Mouse (Mus musculus) embryonic facial prominence, embryonic 11.5 days (tissue): ENCODE measurements around the gene Cdr2. TPM values are rescaled to one million over a fixed set of nuclear protein-coding genes. Genes with fewer than 3 reads are reported as not detected.

Experiments used
- ATAC-seq: fragments of 200-750 bp; cut with Nextera tagmentation; replicated peaks from 2 replicates; pipeline ENCODE4 v1.8.0; 2017; ENCODE audit warnings: low read depth; ENCODE audit not compliant: insufficient number of reproducible peaks, low FRiP score, low TSS enrichment
- DNase-seq: peaks from one replicate; pipeline ENCODE4 v3.0.0-alpha.2; 2015; ENCODE audit warnings: low spot score
- H3K27ac ChIP-seq: fragments of 300-500 bp; sonication (generic); replicated peaks from 2 replicates; pipeline ENCODE4 v1.5.1; 2014; ENCODE audit warnings: mild to moderate bottlenecking, low read depth, low read length, control low read depth
- H3K27me3 ChIP-seq: fragments of 300-500 bp; sonication (generic); 2 replicates; pipeline ENCODE4 v1.6.1; 2014; ENCODE audit warnings: mild to moderate bottlenecking, low read length, moderate library complexity, mixed read lengths; ENCODE audit not compliant: control insufficient read depth, insufficient read depth
- H3K36me3 ChIP-seq: fragments of 300-500 bp; sonication (generic); replicated peaks from 2 replicates; pipeline ENCODE4 v1.6.1; 2014; ENCODE audit warnings: low read depth, mild to moderate bottlenecking, low read length, moderate library complexity, mixed read lengths; ENCODE audit not compliant: control insufficient read depth, insufficient read depth
- H3K4me1 ChIP-seq: fragments of 300-500 bp; sonication (generic); 2 replicates; pipeline ENCODE4 v1.6.1; 2014; ENCODE audit warnings: low read length, mixed read lengths; ENCODE audit not compliant: control insufficient read depth, insufficient read depth
- H3K4me2 ChIP-seq: fragments of 300-500 bp; sonication (generic); 2 replicates; pipeline ENCODE4 v1.6.1; 2014; ENCODE audit warnings: low read depth, mild to moderate bottlenecking, control low read depth, low read length, moderate library complexity
- H3K4me3 ChIP-seq: fragments of 300-500 bp; sonication (generic); 2 replicates; pipeline ENCODE4 v1.5.1; 2014; ENCODE audit warnings: low read depth, low read length, control low read depth
- H3K9ac ChIP-seq: fragments of 300-500 bp; sonication (generic); replicated peaks from 2 replicates; pipeline ENCODE4 v1.6.1; 2014; ENCODE audit warnings: mild to moderate bottlenecking, control low read depth, low read length
- H3K9me3 ChIP-seq: fragments of 300-500 bp; sonication (generic); replicated peaks from 2 replicates; pipeline ENCODE4 v1.6.1; 2016; ENCODE audit warnings: mild to moderate bottlenecking, low read length, inconsistent platforms, mixed read lengths; ENCODE audit not compliant: control insufficient read depth
- whole genome bisulfite sequencing: fragments of 180-500 bp; shearing (Covaris S2); extraction: QIAGEN DNeasy Blood & Tissue Kit; methylation state at CpG from one replicate; pipeline ENCODE4 v1.1.7; 2014; 5-methylcytosine and 5-hydroxymethylcytosine counted together
- polyA plus RNA-seq: library from polyadenylated mRNA; unstranded; fragments of >200 nt; fragmentation: Nextera tagmentation; extraction: Ambion mirVana; gene quantifications from 2 replicates; pipeline ENCODE4 v1.2.1, GENCODE M21; 2014

The Cdr2 gene
- polyA plus RNA-seq, 1 experiment from 2014 or later: 12.7 TPM

DNA sequence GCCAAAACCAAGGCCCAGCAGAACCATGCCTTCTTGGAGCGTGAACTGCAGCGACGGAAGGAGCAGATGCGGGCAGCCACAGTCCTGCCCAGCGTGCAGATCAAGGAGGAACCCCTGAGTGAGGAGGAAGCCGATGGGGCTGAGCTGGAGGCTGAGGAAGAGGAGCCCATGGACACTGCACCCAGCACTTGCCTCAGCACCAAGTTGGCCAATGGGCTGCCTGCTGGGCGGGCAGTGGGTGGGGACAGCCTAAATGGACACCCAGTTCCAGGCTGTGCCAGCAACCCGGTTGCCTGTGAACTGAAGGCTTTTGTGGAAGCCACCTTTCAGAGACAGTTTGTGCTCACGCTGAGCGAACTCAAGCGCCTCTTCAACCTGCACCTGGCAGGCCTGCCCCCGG is 41.8 kb downstream of the Cdr2 start:
- DNase-seq (no peak), ATAC-seq (no peak)
- Histone ChIP-seq H3K36me3 (peaks cover 7% of the 10 kb centered on the region), H3K9ac (no peak overlapping the region), H3K27me3 (no peaks in the 10 kb centered on the region), H3K27ac (no peak overlapping the region), H3K4me1 (no peaks in the 10 kb centered on the region), H3K9me3 (no peaks in the 10 kb centered on the region), H3K4me3 (no peak overlapping the region), H3K4me2 (no peak overlapping the region)
- WGBS: 89% methylated on average over 12 of the region's 12 CpGs

DNA sequence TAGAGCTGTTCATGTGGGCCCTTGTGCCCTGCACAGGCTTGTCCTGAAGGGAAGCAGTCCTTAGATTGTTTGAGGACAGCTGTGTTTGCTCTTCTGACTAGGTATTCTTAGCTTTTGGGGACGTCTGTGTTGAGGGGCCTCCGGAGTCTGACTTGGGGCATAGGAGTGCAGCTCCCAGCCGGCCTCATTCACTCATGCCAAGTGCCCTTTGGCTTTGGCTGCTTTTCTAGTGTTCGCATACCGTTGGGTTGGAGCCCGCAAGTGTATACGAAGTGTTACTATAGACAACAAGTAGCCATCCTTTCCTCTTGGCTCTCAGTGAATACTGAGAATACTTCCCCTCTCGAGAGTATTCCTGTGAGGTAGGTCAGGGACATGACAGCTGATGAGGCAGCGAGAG is 43.9 kb downstream of the Cdr2 start:
- no peaks in the 10 kb centered on the region for H3K4me1 ChIP-seq
- 90% methylated on average over 9 of the region's 9 CpGs for WGBS
- no peak for DNase-seq
- H3K27ac ChIP-seq: no peak overlapping the region
- H3K4me3 ChIP-seq: no peak overlapping the region
- no peak overlapping the region for H3K4me2 ChIP-seq
- no peak overlapping the region for H3K9ac ChIP-seq
- H3K27me3 ChIP-seq: no peaks in the 10 kb centered on the region
- ATAC-seq: no peak
- peaks cover 4% of the 10 kb centered on the region for H3K36me3 ChIP-seq
- H3K9me3 ChIP-seq: no peaks in the 10 kb centered on the region

DNA sequence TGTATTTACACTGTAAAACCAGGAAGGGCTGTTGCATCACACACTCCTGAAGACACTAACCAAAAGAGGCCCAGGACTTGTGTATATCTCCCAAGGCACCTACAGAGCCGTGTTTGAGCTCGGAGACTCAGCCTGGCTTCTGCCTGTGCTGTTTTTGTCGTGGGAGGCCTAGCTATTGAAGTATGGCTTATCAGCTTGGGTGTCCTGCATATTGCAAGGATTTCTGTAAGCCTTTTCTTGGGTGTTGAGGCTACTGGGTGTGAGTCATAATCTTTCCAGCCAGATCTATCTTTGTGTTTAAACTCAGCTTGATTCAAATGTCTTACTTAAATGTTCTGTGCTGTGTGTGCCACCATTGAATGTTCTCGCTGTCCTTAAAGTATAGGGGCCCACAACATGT is 45.6 kb downstream of the Cdr2 start:
- Histone ChIP-seq H3K4me3 (no peak overlapping the region), H3K36me3 (peaks cover 4% of the 10 kb centered on the region), H3K27me3 (no peaks in the 10 kb centered on the region), H3K27ac (no peak overlapping the region), H3K4me2 (no peak overlapping the region), H3K9me3 (no peaks in the 10 kb centered on the region), H3K9ac (no peak overlapping the region), H3K4me1 (no peaks in the 10 kb centered on the region)
- no peak for DNase-seq
- ATAC-seq: no peak
- WGBS: 92% methylated on average over 4 of the region's 4 CpGs

DNA sequence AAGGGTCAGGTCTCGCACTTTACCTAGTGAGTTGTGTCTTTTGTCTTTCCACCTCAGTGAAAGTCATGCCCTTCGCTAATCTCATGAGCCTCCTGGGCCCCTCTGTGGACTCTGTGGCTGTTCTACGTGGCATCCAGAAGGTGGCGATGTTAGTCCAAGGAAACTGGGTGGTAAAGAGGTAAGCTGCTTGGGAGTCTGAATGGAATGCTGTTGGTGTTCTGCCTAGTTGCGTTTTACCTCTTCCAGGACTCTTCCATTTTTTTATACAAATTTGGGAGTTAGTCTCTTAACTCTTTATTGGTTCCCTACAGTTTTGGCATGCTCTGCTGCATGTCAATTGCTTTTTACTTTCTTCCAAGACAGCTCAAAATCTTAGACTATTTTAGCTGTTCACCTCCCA is 47.4 kb downstream of the Cdr2 start:
- DNase-seq (peak; percentile 78), ATAC-seq (no peak)
- Histone ChIP-seq H3K27ac (no peak overlapping the region), H3K4me1 (no peaks in the 10 kb centered on the region), H3K4me3 (no peak overlapping the region), H3K27me3 (no peaks in the 10 kb centered on the region), H3K36me3 (peaks cover 2% of the 10 kb centered on the region), H3K4me2 (no peak overlapping the region), H3K9me3 (no peaks in the 10 kb centered on the region), H3K9ac (no peak overlapping the region)
- WGBS: 45% methylated on average over 5 of the region's 5 CpGs

DNA sequence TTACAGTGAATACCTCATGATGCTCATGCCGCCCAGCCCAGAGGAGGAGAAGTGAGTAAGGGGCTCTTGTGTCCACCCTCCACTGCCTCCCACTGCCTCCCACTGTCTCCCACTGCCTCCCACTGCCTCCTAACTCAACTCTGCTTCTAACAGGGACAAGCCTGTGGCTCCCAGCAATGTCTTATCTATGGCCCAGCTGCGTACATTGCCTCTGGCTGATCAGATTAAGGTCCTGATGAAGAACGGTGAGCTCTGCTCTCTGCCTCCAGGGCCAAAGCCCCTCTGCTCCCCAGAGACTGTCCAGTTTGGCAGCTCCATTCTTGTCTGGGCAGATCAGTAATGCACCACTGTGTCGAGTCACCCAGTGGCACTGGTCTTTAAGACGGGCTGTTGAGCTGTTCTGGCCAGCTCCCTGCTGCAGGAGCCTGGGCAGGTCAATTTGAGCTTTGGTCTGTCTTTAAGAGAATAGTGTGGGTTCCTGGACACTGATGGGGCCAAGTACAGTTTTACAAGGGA is 48.4 kb downstream of the Cdr2 start:
- ATAC-seq: no peak
- no peak overlapping the region for H3K27ac ChIP-seq
- H3K9me3 ChIP-seq: no peaks in the 10 kb centered on the region
- H3K4me3 ChIP-seq: no peak overlapping the region
- H3K9ac ChIP-seq: no peak overlapping the region
- H3K27me3 ChIP-seq: no peaks in the 10 kb centered on the region
- no peak for DNase-seq
- H3K36me3 ChIP-seq: peaks cover 8% of the 10 kb centered on the region
- H3K4me1 ChIP-seq: no peaks in the 10 kb centered on the region
- H3K4me2 ChIP-seq: no peak overlapping the region
- 88% methylated on average over 5 of the region's 5 CpGs for WGBS

DNA sequence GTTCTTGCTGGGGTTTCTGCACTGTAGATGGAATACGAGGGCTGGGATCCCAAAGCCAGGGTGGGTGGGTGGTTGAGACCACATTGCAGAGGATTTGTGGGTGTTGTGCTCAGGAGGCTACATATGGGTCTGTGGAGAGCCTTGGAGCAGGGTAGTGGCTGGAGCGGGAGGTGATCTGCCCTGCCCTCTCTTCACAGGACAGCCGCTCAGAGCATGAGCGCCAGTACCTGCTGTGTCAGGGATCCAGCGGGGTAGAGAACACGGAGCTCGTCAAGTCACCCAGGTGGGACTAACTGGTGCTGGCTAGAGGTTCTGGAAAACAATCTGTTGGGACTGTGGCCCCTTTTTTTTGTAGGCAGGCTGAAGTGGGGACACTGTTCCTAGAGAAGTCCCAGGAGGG is 49.0 kb downstream of the Cdr2 start:
- H3K27me3 ChIP-seq: no peaks in the 10 kb centered on the region
- peaks cover 12% of the 10 kb centered on the region for H3K36me3 ChIP-seq
- H3K4me2 ChIP-seq: no peak overlapping the region
- no peak for ATAC-seq
- H3K27ac ChIP-seq: no peak overlapping the region
- H3K9ac ChIP-seq: no peak overlapping the region
- H3K4me1 ChIP-seq: no peaks in the 10 kb centered on the region
- WGBS: 91% methylated on average over 7 of the region's 7 CpGs
- no peak for DNase-seq
- no peak overlapping the region for H3K4me3 ChIP-seq
- no peaks in the 10 kb centered on the region for H3K9me3 ChIP-seq

DNA sequence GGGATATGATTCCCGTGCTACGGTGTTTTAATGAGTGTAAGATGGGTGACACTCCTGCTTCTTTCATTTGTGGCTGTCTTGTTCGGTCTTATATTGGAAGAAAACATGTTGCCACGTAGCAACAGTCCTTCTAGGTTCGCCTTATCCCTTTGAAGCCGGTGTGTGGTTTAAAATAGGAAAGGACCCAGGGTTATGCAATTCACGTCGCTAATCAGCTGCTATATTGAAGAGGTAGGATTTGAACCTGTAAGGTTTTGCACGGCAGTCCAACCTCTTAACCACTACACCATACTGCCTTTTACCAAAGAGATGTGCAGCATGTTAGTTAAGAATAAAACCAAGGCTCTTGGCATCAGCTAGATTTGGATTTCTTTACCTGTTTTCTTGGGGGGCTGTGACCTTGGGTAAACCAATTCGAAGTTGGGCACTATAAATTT is 63.6 kb downstream of the Cdr2 start:
- no peak overlapping the region for H3K27ac ChIP-seq
- no peaks in the 10 kb centered on the region for H3K9me3 ChIP-seq
- DNase-seq: peak; percentile 85
- no peaks in the 10 kb centered on the region for H3K27me3 ChIP-seq
- peak; percentile 62 for ATAC-seq
- peak overlapping the region; percentile 90 for H3K9ac ChIP-seq
- peak overlapping the region; percentile 74 for H3K4me2 ChIP-seq
- H3K36me3 ChIP-seq: no peaks in the 10 kb centered on the region
- H3K4me1 ChIP-seq: no peaks in the 10 kb centered on the region
- peak overlapping the region; percentile 97 for H3K4me3 ChIP-seq
- 7% methylated on average over 10 of the region's 10 CpGs for WGBS

DNA sequence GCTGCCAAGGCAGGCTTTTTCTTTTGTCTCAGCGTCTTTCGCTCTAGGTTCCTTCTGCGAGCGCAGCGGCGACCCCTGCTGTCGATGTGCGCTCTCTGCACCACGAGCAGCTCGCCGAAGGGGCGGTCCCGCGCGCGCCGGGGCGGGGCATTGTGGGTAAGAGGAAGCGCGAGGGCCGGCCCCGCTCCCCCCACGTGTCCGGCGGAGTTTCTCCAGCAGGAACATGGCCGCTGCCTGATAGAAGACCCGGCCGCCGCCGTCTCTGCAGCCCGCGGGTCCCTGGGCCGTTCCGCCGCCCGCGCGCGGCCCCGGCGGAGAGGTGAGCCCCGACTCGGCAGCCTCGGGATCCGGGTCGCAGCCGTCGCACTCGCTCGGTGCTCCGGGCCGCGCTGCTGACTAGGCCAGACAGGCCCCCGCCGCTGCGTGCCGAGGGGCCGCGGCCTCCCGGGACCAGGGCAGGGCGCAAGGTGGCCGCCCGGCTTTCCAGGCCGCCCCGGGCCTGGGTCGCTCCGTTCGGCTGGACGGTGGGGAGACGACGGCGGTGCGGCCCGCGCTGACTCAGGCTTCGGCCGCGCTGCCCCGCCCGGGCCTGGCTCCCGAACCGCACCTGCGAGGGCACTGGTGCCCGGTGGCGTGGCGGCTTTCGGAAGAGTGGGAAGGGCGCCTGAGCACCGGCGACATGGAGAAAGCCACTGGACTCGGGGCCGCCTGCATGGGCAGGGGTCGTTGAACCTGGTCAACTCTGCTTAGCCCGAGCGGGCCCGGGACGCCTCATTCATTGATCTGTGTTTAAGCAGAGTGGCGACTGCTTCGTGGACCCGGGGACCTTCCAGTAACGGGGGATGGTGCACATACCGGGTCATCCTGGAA is 64.3 kb downstream of the Cdr2 start, which contains the start of gene Polr3e:
Polr3e (plus strand) TSS at position 153 of the 870 bp plus-strand sequence.
- Histone ChIP-seq H3K9me3 (no peaks in the 10 kb centered on the region), H3K4me3 (peak within 1 kb of the TSS; percentile 97), H3K9ac (peak within 1 kb of the TSS; percentile 90), H3K4me1 (no peaks in the 10 kb centered on the region), H3K4me2 (peak within 1 kb of the TSS; percentile 74), H3K27me3 (no peaks in the 10 kb centered on the region), H3K27ac (peak within 1 kb of the TSS; percentile 72; the same call in 1 of the 2 replicates), H3K36me3 (no peaks in the 10 kb centered on the region)
- ATAC-seq (peak; percentile 86), DNase-seq (peak; percentile 96)
- WGBS: under 1% methylated on average over 99 of the region's 102 CpGs
